Mouse (Mus musculus) embryo, embryonic 11.5 days (tissue): ENCODE data around the gene Aunip.

Source experiments
- DNase-seq: peaks from one replicate; pipeline ENCODE4 v3.0.0-alpha.2; 2012; ENCODE audit warnings: low read depth, low spot score

The Aunip gene

GRCm38 (mm10) chr4:134551494-134552316 lies 40.9 kb downstream of the Aunip start, which contains the start of gene Selenon:
Selenon (minus strand) TSS chr4:134552166.
- no peak for DNase-seq

GRCm38 (mm10) chr4:134553631-134554030 lies 42.8 kb downstream of the Aunip start:
- DNase-seq: no peak

- DNase-seq: no peak
Measured at GRCm38 (mm10) chr4:134555956-134556580, 45.3 kb downstream of the Aunip start.

GRCm38 (mm10) chr4:134557626-134558249 lies 46.9 kb downstream of the Aunip start:
- DNase-seq: no peak

- DNase-seq: no peak
Measured at GRCm38 (mm10) chr4:134558570-134559113, 47.8 kb downstream of the Aunip start.

GRCm38 (mm10) chr4:134559154-134559553 lies 48.4 kb downstream of the Aunip start:
- no peak for DNase-seq

GRCm38 (mm10) chr4:134560699-134561098 lies 49.9 kb downstream of the Aunip start:
- no peak for DNase-seq

- DNase-seq: no peak
Measured at GRCm38 (mm10) chr4:134562014-134562413, 51.2 kb downstream of the Aunip start.

GRCm38 (mm10) chr4:134563624-134564023 lies 52.8 kb downstream of the Aunip start:
- no peak for DNase-seq

- no peak for DNase-seq
Measured at GRCm38 (mm10) chr4:134564093-134564492, 53.3 kb downstream of the Aunip start.

GRCm38 (mm10) chr4:134567377-134568226 lies 56.8 kb downstream of the Aunip start:
- no peak for DNase-seq

- no peak for DNase-seq
Measured at GRCm38 (mm10) chr4:134569205-134569604, 58.4 kb downstream of the Aunip start.

GRCm38 (mm10) chr4:134569831-134570230 lies 59.0 kb downstream of the Aunip start:
- DNase-seq: no peak

GRCm38 (mm10) chr4:134570704-134571451 lies 60.1 kb downstream of the Aunip start:
- DNase-seq: no peak

- DNase-seq: no peak
Measured at GRCm38 (mm10) chr4:134572449-134573300, 61.9 kb downstream of the Aunip start.
